Mouse (Mus musculus) stomach, embryonic 14.5 days (tissue): Measurements from ENCODE around the gene Klhl25. TPM values are rescaled to one million over a fixed set of nuclear protein-coding genes. Genes with fewer than 3 reads are reported as not detected.

Experiments
- ATAC-seq: fragments of 200-750 bp; cut with Nextera tagmentation; 2 replicates; pipeline ENCODE4 v1.8.0; 2017; ENCODE audit warnings: low read depth, moderate TSS enrichment; ENCODE audit not compliant: insufficient number of reproducible peaks, insufficient read depth, low FRiP score
- H3K27ac ChIP-seq: fragments of 300-500 bp; sonication (generic); 2 replicates; pipeline ENCODE4 v1.5.1; 2014; ENCODE audit warnings: mild to moderate bottlenecking, low read length, moderate library complexity, mixed read lengths
- H3K27me3 ChIP-seq: fragments of 300-500 bp; sonication (generic); 2 replicates; pipeline ENCODE4 v1.6.1; 2014; ENCODE audit warnings: low read length, control low read depth, mixed read lengths; ENCODE audit not compliant: control insufficient read depth, insufficient read depth
- H3K36me3 ChIP-seq: fragments of 300-500 bp; sonication (generic); 2 replicates; pipeline ENCODE4 v1.6.1; 2014; ENCODE audit warnings: mild to moderate bottlenecking, control low read depth, low read length, moderate library complexity, mixed read lengths; ENCODE audit not compliant: control insufficient read depth, insufficient read depth
- H3K4me1 ChIP-seq: fragments of 300-500 bp; sonication (generic); 2 replicates; pipeline ENCODE4 v1.6.1; 2014; ENCODE audit warnings: low read length, control low read depth, mixed read lengths; ENCODE audit not compliant: control insufficient read depth, insufficient read depth
- H3K4me2 ChIP-seq: fragments of 300-500 bp; sonication (generic); replicated peaks from 2 replicates; pipeline ENCODE4 v1.6.1; 2014; ENCODE audit warnings: low read depth, low read length, control low read depth
- H3K4me3 ChIP-seq: fragments of 300-500 bp; sonication (generic); 2 replicates; pipeline ENCODE4 v1.5.1; 2014; ENCODE audit warnings: low read depth, low read length, control low read depth
- H3K9ac ChIP-seq: fragments of 300-500 bp; sonication (generic); replicated peaks from 2 replicates; pipeline ENCODE4 v1.6.1; 2014; ENCODE audit warnings: low read depth, mild to moderate bottlenecking, control low read depth, low read length, moderate library complexity, mixed read lengths
- H3K9me3 ChIP-seq: fragments of 300-500 bp; sonication (generic); 2 replicates; pipeline ENCODE4 v1.6.1; 2016; ENCODE audit warnings: low read depth, low read length, control low read depth; ENCODE audit not compliant: control insufficient read depth
- WGBS: fragments of 180-500 bp; shearing (Covaris S2); extraction: QIAGEN DNeasy Blood & Tissue Kit; methylation state at CpG from one replicate; pipeline ENCODE4 v1.1.7; 2014; 5-methylcytosine and 5-hydroxymethylcytosine counted together
- polyA plus RNA-seq: library from polyadenylated mRNA; unstranded; fragments of >200 nt; fragmentation: Nextera tagmentation; extraction: Ambion mirVana; gene quantifications from 2 replicates; pipeline ENCODE4 v1.2.1, GENCODE M21; 2014

Gene Klhl25
- polyA plus RNA-seq, 1 experiment from 2014 or later = 12.0 TPM

DNA sequence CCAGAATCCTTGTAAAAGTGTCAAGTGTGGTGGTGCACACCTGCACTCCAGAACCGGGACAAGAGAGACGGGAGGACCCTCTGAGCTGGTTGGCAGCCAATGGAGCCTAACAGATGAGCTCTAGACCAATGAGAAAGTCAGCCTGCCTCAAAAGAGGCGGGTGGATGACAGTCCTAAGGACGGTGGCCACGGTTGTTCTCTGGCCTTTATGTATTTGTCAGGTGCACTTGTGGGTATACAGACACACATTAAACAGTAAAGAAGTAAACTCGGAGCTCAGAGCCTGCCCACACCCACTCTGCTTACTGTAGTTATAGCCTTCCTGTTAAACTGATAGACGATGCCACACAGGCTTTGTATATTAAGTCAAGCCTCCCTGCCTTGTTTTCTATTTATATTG, 27.4 kb upstream of the Klhl25 start:
- no peaks in the 10 kb centered on the region for H3K9me3 ChIP-seq
- H3K4me1 ChIP-seq = no peaks in the 10 kb centered on the region
- H3K27me3 ChIP-seq = no peaks in the 10 kb centered on the region
- no peak overlapping the region for H3K27ac ChIP-seq
- no peak overlapping the region for H3K4me2 ChIP-seq
- H3K4me3 ChIP-seq = no peak overlapping the region
- H3K36me3 ChIP-seq = no peaks in the 10 kb centered on the region
- no peak for ATAC-seq
- H3K9ac ChIP-seq = no peak overlapping the region
- 82% methylated on average over 7 of the region's 7 CpGs for WGBS

DNA sequence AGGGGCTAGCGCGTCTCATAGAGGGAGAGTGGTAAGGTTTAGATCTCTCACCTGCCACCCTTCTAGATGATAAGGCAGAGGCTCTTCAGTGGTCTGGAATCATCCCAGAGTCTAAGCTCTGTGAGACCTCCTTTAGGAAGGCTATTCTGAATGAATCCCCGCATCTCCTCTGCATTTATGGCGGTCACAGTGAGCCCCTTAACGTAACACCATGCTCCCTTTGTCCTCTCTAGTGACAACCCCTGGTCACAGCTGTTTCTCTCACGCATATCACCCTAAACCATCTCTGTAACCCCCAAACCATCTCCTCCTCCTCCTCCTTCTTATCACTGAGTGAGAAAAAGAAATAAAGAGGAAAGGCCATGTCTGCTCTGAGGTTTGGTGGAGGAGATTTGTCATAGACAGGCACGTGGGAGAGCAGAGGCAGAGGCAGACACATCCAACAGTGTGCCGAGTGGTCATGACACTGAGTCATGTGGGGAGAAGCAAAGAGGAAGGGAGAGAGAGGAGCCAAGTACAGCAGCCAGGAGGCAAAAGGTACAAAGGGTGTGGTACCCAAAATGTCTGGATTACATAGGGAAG, 25.9 kb upstream of the Klhl25 start:
- Histone ChIP-seq H3K27ac (no peak overlapping the region), H3K9me3 (no peaks in the 10 kb centered on the region), H3K36me3 (no peaks in the 10 kb centered on the region), H3K9ac (no peak overlapping the region), H3K4me3 (no peak overlapping the region), H3K27me3 (no peaks in the 10 kb centered on the region), H3K4me2 (no peak overlapping the region), H3K4me1 (no peaks in the 10 kb centered on the region)
- 83% methylated on average over 8 of the region's 8 CpGs for WGBS
- no peak for ATAC-seq

DNA sequence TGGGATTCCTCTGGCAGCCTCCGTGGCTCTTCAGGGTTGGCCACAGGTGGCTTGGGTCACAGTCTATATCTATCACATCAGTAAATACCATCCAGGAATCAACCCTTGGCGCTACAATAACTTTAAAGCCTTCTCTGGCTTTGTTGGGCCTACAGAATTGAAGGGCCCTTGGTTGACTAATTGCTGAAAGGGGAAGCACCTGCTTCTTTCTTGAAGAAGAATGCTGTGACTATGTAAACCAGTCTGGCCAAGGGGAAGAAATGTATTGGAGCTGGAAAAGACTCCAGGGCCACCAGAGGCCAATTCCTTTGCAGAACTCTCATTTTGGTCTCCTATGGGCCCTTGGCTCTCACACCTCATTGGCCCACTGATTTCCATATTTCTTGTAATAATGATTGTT, 25.0 kb upstream of the Klhl25 start:
- Histone ChIP-seq H3K27me3 (no peaks in the 10 kb centered on the region), H3K4me2 (no peak overlapping the region), H3K4me1 (no peaks in the 10 kb centered on the region), H3K9me3 (no peaks in the 10 kb centered on the region), H3K4me3 (no peak overlapping the region), H3K36me3 (no peaks in the 10 kb centered on the region), H3K9ac (no peak overlapping the region), H3K27ac (no peak overlapping the region)
- no peak for ATAC-seq
- WGBS = 57% methylated on average over 2 of the region's 2 CpGs

DNA sequence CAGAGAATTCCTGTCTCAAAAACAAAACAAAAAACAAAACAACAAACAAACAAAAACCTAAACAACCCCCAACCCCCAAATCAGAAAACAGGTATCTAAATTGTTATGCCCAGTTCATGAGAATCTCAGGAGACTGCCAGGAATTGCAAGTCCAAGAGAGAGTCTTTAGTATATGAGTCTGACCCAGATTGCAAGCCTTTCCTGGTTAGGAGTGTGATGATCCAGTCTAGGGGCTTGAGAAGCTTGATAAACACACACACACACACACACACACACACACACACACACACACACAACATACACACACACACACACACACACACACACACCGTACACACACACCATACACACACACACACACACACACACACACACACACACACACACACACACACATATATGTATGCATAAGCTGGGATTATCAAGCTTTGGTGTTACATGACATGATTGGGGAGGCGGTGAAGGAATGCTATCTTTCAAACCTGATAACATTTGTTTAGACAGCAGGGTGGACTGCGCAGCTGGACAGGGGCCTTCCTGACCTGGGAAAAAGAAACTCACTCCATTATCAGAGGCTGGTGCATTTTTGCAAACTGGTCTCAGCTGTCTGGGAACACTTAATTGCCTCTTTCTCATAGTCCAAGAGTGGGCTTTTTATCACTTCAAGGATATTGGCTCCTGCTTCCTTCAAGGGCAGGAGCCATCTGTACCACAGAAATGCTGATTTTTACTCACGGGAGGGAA, 21.6 kb upstream of the Klhl25 start:
- 29% methylated on average over 3 of the region's 4 CpGs for WGBS
- H3K4me1 ChIP-seq = no peaks in the 10 kb centered on the region
- ATAC-seq = no peak
- no peaks in the 10 kb centered on the region for H3K27me3 ChIP-seq
- H3K27ac ChIP-seq = no peak overlapping the region
- H3K36me3 ChIP-seq = no peaks in the 10 kb centered on the region
- no peak overlapping the region for H3K9ac ChIP-seq
- no peaks in the 10 kb centered on the region for H3K9me3 ChIP-seq
- H3K4me3 ChIP-seq = no peak overlapping the region
- H3K4me2 ChIP-seq = no peak overlapping the region

DNA sequence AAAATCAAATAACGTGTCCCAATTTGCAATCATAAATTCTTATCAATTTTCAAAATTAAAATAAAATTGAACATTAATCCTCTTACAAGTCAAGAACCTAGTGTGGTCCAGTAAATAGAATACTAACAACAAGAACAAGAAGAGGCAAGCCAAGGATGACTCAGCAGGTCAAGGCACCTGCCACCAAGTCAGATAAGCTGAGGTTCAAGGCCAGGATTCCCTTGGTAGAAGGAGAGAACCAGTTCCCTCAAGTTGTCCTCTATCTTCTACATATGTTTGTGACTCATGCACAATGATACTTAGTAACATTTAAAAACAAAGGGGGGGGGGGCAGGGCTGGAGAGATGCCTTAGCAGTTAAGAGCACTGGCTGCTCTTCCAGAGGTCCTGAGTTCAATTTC, 20.8 kb upstream of the Klhl25 start:
- H3K27me3 ChIP-seq = no peaks in the 10 kb centered on the region
- ATAC-seq = no peak
- H3K9me3 ChIP-seq = no peaks in the 10 kb centered on the region
- H3K4me1 ChIP-seq = no peaks in the 10 kb centered on the region
- H3K4me2 ChIP-seq = no peak overlapping the region
- no peak overlapping the region for H3K27ac ChIP-seq
- H3K36me3 ChIP-seq = no peaks in the 10 kb centered on the region
- H3K9ac ChIP-seq = no peak overlapping the region
- 84% methylated on average over 1 of the region's 1 CpGs for WGBS
- H3K4me3 ChIP-seq = no peak overlapping the region

DNA sequence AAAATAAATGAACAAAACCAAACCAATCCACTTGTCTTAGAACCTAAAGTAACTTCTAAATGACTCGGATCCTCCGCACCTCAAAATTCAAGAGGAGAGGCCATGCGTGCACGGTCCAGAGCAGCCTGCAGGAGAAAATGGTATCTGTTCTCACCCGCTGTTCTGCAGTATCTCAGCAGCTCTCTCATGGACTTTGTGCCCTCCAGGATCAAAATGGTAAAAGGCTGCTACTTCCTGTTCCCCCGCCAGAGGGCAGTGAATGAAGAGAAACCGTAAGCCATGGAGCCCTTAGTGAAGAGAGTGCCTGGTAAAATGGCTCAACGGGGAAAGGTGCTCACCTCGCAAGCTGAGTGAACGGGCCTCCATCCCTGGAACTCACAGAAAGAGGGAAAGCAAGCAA, 20.3 kb upstream of the Klhl25 start:
- no peak overlapping the region for H3K4me3 ChIP-seq
- no peak overlapping the region for H3K27ac ChIP-seq
- H3K36me3 ChIP-seq = no peaks in the 10 kb centered on the region
- ATAC-seq = peak; percentile 25; the same call in 1 of the 2 replicates
- H3K4me2 ChIP-seq = no peak overlapping the region
- H3K9ac ChIP-seq = no peak overlapping the region
- 25% methylated on average over 10 of the region's 10 CpGs for WGBS
- no peaks in the 10 kb centered on the region for H3K9me3 ChIP-seq
- no peaks in the 10 kb centered on the region for H3K4me1 ChIP-seq
- H3K27me3 ChIP-seq = no peaks in the 10 kb centered on the region

DNA sequence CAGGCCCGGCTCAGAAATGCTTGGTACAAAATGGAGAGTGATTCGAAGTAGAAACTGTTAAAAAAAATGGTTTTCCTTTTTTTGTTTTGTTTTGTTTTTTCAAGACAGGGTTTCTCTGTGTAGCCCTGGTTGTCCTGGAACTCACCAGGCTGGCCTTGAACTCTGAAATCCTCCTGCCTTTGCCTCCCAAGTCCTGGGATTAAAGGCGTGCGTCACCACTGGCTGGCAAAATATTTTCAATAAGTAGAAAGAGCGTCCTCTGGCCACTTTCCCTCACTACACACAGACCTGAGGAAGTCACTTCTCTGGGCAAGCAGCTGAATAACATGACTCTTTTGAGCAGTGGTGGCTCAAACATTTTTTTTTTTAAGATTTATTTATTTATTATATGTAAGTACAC, 19.6 kb upstream of the Klhl25 start:
- H3K9me3 ChIP-seq = no peaks in the 10 kb centered on the region
- WGBS = 87% methylated on average over 5 of the region's 5 CpGs
- no peaks in the 10 kb centered on the region for H3K27me3 ChIP-seq
- H3K4me2 ChIP-seq = no peak overlapping the region
- H3K36me3 ChIP-seq = no peaks in the 10 kb centered on the region
- no peak overlapping the region for H3K4me3 ChIP-seq
- no peak for ATAC-seq
- no peak overlapping the region for H3K27ac ChIP-seq
- H3K9ac ChIP-seq = no peak overlapping the region
- H3K4me1 ChIP-seq = no peaks in the 10 kb centered on the region

DNA sequence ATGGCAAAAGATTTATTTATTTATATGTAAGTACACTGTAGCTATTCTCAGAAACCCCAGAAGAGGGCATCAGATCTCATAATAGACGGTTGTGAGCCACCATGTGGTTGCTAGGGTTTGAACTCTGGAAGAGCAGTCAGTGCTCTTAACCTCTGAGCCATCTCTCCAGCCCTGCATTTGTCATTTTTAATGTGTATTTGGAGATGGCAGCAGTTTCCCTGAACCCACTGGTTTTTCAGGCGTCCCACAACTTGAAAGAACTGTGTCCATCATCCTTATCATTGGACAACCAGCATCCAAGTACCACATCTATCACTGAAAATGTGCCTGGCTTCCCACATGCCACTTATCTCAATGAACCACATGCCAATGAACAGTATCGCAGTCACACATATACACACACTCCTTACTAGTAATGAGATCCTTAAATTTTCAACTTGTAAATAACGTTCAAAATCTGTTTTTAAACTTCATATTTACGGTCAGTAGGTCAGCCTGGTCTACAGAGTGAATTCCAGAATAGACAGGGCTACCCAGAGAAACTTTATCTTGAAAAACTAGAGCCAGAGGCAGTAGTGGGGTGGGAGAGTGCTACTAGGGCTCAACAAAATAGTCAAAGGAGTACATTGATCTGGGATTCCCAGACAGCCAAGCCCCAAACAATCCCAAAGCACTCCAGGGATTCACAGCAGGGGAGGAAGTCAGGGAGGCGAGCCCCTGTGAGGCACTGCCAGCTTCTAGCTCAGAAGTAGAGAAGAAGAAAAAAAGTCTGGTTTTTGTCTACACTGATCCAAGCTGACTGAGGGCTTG, 17.7 kb upstream of the Klhl25 start:
- Histone ChIP-seq H3K4me3 (no peak overlapping the region), H3K27ac (no peak overlapping the region), H3K36me3 (no peaks in the 10 kb centered on the region), H3K4me2 (no peak overlapping the region), H3K4me1 (no peaks in the 10 kb centered on the region), H3K27me3 (no peaks in the 10 kb centered on the region), H3K9ac (no peak overlapping the region), H3K9me3 (no peaks in the 10 kb centered on the region)
- 66% methylated on average over 6 of the region's 6 CpGs for WGBS
- peak; percentile 53; the same call in 1 of the 2 replicates for ATAC-seq
